Mouse (Mus musculus) stomach, embryonic 14.5 days (tissue): ENCODE measurements around the gene Shb. TPM values are rescaled to one million over a fixed set of nuclear protein-coding genes. Genes with fewer than 3 reads are reported as not detected.

Experiments
- ATAC-seq: fragments of 200-750 bp; cut with Nextera tagmentation; 2 replicates; pipeline ENCODE4 v1.8.0; 2017; ENCODE audit warnings: low read depth, moderate TSS enrichment; ENCODE audit not compliant: insufficient number of reproducible peaks, insufficient read depth, low FRiP score
- H3K27ac ChIP-seq: fragments of 300-500 bp; sonication (generic); 2 replicates; pipeline ENCODE4 v1.5.1; 2014; ENCODE audit warnings: mild to moderate bottlenecking, low read length, moderate library complexity, mixed read lengths
- H3K27me3 ChIP-seq: fragments of 300-500 bp; sonication (generic); 2 replicates; pipeline ENCODE4 v1.6.1; 2014; ENCODE audit warnings: low read length, control low read depth, mixed read lengths; ENCODE audit not compliant: control insufficient read depth, insufficient read depth
- H3K36me3 ChIP-seq: fragments of 300-500 bp; sonication (generic); 2 replicates; pipeline ENCODE4 v1.6.1; 2014; ENCODE audit warnings: mild to moderate bottlenecking, control low read depth, low read length, moderate library complexity, mixed read lengths; ENCODE audit not compliant: control insufficient read depth, insufficient read depth
- H3K4me1 ChIP-seq: fragments of 300-500 bp; sonication (generic); 2 replicates; pipeline ENCODE4 v1.6.1; 2014; ENCODE audit warnings: low read length, control low read depth, mixed read lengths; ENCODE audit not compliant: control insufficient read depth, insufficient read depth
- H3K4me2 ChIP-seq: fragments of 300-500 bp; sonication (generic); replicated peaks from 2 replicates; pipeline ENCODE4 v1.6.1; 2014; ENCODE audit warnings: low read depth, low read length, control low read depth
- H3K4me3 ChIP-seq: fragments of 300-500 bp; sonication (generic); 2 replicates; pipeline ENCODE4 v1.5.1; 2014; ENCODE audit warnings: low read depth, low read length, control low read depth
- H3K9ac ChIP-seq: fragments of 300-500 bp; sonication (generic); replicated peaks from 2 replicates; pipeline ENCODE4 v1.6.1; 2014; ENCODE audit warnings: low read depth, mild to moderate bottlenecking, control low read depth, low read length, moderate library complexity, mixed read lengths
- H3K9me3 ChIP-seq: fragments of 300-500 bp; sonication (generic); 2 replicates; pipeline ENCODE4 v1.6.1; 2016; ENCODE audit warnings: low read depth, low read length, control low read depth; ENCODE audit not compliant: control insufficient read depth
- WGBS: fragments of 180-500 bp; shearing (Covaris S2); extraction: QIAGEN DNeasy Blood & Tissue Kit; methylation state at CpG from one replicate; pipeline ENCODE4 v1.1.7; 2014; 5-methylcytosine and 5-hydroxymethylcytosine counted together
- polyA plus RNA-seq: library from polyadenylated mRNA; unstranded; fragments of >200 nt; fragmentation: Nextera tagmentation; extraction: Ambion mirVana; gene quantifications from 2 replicates; pipeline ENCODE4 v1.2.1, GENCODE M21; 2014

Gene Shb
- polyA plus RNA-seq, 1 experiment from 2014 or later = 4.4 TPM

DNA sequence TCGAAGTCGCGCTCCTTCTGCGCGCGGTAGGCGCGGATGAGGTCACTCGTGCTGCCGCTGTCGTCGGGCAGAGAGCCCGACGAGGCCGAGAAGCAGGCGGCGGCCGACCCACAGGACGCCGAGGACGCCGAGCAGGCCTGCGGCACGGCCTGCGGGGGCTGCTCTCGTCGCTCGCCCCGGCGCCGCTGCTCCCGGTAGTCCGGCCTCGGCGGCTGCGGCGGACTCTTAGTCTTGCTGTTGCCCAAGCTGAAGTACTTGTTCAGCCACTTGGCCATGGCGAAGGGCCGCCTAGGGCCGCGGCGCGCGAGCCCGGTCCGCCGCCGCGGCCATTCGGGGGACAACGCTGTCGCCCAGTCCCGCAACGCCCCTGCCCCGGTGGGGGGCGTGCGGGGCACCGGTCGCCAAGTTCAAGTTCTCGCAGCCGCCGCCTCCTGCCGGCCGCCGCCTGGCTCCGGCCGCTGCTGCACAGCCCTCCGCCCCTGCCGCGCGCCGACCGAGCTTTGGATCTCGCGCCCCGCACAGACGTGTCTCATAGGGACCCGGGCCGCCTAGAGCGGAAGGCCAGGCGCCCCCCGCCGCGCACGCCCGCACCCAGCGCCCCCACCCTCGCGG, 2.2 kb downstream of the Shb start:
- under 1% methylated on average over 81 of the region's 89 CpGs for WGBS
- ATAC-seq = peak; percentile 40

DNA sequence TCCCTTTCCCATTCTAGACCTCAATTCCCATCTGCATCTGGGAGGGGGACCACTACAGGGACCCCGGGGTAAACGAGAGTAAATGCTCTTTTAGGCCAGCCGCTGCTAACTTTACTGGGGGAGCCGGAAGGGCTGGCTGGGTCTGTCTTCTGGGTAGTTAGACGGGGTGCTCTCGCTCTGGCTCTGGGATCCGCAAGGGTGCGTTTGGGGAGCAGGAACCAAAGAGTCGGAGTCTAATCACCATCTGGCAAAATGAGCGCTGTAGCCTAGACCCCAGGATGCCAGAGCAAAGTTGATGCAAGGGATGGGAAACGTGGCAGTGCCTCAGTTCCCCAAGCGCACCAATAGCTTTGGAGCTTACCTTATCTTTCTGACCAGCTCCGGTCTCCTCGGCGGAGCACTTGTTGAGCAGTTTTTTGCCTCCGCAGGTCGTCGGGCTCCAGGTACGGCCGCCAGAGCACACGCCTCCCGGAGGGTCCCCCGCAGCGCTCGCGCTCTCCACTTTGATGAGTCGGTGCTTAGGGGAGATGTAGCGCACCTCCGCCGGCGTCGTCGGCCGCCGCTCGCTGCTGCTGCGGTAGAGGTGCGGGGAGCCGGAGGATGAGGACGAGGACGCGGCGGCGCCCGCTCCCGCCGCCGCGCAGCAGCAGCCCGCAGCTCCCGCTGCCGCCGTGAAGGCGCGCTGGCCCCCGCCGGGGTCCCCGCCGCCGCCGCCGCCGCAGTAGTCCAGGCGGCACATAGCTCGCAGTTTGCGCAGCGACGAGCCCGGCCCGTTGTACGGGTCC, 2.9 kb downstream of the Shb start:
- peak overlapping the region; percentile 84 for H3K4me3 ChIP-seq
- peak overlapping the region; percentile 75 for H3K9ac ChIP-seq
- H3K36me3 ChIP-seq = no peaks in the 10 kb centered on the region
- H3K9me3 ChIP-seq = no peaks in the 10 kb centered on the region
- under 1% methylated on average over 61 of the region's 71 CpGs for WGBS
- no peaks in the 10 kb centered on the region for H3K27me3 ChIP-seq
- H3K4me2 ChIP-seq = peak overlapping the region; percentile 97
- ATAC-seq = no peak
- H3K4me1 ChIP-seq = peaks cover 33% of the 10 kb centered on the region
- H3K27ac ChIP-seq = peak overlapping the region; percentile 84; the same call in 1 of the 2 replicates

More for the DNA sequence above, 2.2 kb downstream of the Shb start:
- Histone ChIP-seq H3K27ac (peak overlapping the region; percentile 84), H3K4me3 (peak overlapping the region; percentile 84), H3K9ac (peak overlapping the region; percentile 75), H3K36me3 (no peaks in the 10 kb centered on the region), H3K4me2 (peak overlapping the region; percentile 97), H3K27me3 (no peaks in the 10 kb centered on the region), H3K4me1 (peaks cover 33% of the 10 kb centered on the region), H3K9me3 (no peaks in the 10 kb centered on the region)

DNA sequence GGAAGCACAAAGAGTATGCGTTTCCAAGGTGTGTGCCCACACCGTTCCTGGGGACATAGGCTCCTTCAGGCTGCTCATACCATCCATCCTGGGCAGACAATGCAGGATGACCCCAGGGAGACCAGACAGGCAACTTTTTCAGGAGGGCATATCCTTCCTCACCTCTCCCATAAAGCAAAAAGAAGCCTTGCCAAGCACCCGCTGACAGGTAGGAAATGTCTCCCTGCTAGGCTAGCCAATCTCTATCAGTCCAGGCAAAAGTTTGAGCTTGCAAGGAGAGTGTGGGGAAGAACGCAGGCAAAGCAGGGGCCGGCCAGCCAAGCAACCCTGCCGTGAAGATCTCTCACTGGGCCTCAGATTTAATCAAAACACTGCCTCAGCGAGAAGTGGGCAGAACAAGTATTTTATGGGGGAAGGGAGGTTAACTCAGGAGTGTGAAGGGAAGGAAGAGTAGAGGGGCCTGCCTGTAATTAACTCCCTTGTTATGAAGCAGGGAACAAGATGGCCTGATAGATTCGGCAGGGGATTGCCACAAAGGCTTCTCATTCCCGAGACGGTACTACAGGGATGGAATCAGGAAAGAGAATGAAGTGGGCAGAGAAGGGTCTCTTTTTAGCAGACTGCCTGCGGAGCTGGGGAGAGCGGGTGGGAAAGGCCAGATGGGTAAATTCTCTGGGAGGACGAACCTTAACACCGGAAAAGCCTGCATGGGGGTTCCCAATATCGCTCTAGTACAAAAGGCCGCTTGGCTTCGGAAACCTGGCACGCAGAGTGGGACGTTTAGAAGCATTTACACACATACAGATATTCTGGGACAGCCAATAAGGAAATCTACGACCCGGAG, 3.7 kb downstream of the Shb start:
- Histone ChIP-seq H3K36me3 (no peaks in the 10 kb centered on the region), H3K4me1 (peaks cover 33% of the 10 kb centered on the region), H3K4me2 (peak overlapping the region; percentile 97), H3K27ac (no peak overlapping the region), H3K4me3 (peak overlapping the region; percentile 84), H3K27me3 (no peaks in the 10 kb centered on the region), H3K9ac (peak overlapping the region; percentile 75), H3K9me3 (no peaks in the 10 kb centered on the region)
- ATAC-seq = no peak
- WGBS = 5% methylated on average over 21 of the region's 21 CpGs

DNA sequence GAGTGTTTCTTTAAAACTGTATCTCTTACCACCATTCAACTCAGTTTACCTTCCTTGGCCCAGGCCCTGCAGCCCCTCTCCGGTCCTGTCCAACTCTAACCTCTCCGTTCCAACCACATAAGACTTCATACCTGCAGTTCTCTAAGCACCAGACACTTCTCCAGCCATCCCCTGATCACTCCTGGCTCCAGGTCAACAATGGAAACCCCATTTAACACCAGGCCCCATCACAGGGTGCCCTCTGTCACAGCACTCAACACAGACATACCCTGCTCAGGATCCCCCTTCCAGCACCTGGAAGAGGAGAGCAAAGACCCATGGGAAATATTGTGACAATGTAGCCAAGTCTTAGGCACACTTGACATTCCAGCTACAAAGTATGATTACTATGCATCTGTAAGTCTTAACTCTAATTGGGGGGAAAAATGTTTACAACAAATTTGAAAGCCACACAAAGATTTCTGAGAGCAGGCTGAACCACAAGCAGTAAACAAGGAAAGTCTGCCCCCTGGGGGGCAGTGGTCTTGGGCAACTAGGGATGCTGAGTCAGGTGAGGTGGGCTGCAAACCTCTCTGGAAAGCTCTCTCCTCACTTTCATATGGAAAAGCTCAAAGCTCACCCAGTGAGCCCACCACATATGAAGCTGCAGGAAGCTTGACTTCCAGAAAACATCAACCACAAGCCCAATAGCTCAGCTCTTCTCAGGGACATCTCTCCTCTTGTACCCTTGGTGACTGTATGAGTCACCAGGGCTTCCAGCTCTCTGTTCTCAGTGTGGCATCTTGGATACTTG, 4.5 kb downstream of the Shb start:
- Histone ChIP-seq H3K27ac (no peak overlapping the region), H3K9ac (no peak overlapping the region), H3K36me3 (no peaks in the 10 kb centered on the region), H3K27me3 (no peaks in the 10 kb centered on the region), H3K4me3 (peak overlapping the region; percentile 84), H3K9me3 (no peaks in the 10 kb centered on the region), H3K4me1 (peaks cover 32% of the 10 kb centered on the region), H3K4me2 (peak overlapping the region; percentile 97)
- 86% methylated on average over 2 of the region's 2 CpGs for WGBS
- ATAC-seq = no peak

DNA sequence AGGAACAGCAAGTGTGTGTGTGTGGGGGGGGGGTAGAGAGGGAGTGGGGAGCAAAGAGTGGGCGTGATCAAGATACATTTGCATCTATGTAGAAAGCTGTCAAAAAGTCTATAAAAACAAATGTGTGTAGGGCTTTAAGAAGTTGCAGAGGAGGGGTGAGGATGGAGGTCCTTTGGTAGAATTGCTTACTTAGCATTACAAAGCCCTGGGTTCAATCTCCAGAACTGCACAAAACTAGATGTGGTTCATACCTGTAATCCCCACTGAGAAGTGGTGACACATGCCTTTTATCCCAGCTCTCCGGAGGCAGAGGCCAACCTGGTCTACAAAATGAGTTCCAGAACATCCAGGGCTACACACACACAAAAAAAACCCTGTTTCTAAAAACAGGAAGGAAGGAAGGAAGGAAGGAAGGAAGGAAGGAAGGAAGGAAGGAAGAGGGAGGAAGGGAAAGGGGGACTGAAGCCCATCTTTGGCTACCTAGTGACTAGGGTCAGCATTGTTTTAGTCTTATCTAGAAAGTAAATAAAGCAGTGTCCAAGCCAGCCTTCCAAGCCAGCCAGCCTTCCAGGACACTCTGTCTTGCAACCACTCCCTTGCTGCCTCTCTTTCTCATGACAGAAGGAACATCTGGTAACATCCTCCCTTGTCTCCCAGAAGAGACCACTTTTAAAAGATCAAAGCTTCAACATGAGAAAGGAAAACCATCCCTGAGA, 5.3 kb downstream of the Shb start:
- Histone ChIP-seq H3K4me1 (peaks cover 30% of the 10 kb centered on the region), H3K4me3 (no peak overlapping the region; the same call in 1 of the 2 replicates), H3K27ac (no peak overlapping the region), H3K27me3 (no peaks in the 10 kb centered on the region), H3K36me3 (no peaks in the 10 kb centered on the region), H3K4me2 (peak overlapping the region; percentile 97), H3K9me3 (no peaks in the 10 kb centered on the region), H3K9ac (no peak overlapping the region)
- no peak for ATAC-seq
- 85% methylated on average over 2 of the region's 2 CpGs for WGBS

DNA sequence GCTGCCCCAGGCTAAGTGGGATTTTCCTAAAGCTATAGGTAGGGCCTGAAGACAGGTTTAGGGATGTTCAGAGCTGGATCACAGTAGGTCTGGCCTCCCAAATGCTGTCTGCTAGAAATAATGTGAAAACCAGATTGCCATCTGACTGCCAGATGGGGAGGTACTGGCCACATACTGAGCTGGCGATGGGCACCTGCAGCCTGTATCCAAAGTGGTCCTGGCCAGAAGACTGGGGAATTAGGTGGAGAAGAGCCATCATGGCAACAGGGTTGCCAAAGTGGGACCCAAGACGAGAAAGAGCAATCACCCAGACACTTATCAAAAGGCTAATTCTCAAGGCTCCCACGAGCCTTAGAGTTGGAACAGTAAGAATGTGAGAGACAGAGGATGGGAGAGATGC, 6.1 kb downstream of the Shb start:
- no peak overlapping the region for H3K4me3 ChIP-seq
- no peaks in the 10 kb centered on the region for H3K27me3 ChIP-seq
- H3K36me3 ChIP-seq = no peaks in the 10 kb centered on the region
- no peak overlapping the region for H3K27ac ChIP-seq
- H3K4me1 ChIP-seq = peaks cover 28% of the 10 kb centered on the region
- no peak overlapping the region for H3K4me2 ChIP-seq
- no peaks in the 10 kb centered on the region for H3K9me3 ChIP-seq
- no peak for ATAC-seq
- 92% methylated on average over 3 of the region's 3 CpGs for WGBS
- H3K9ac ChIP-seq = no peak overlapping the region

DNA sequence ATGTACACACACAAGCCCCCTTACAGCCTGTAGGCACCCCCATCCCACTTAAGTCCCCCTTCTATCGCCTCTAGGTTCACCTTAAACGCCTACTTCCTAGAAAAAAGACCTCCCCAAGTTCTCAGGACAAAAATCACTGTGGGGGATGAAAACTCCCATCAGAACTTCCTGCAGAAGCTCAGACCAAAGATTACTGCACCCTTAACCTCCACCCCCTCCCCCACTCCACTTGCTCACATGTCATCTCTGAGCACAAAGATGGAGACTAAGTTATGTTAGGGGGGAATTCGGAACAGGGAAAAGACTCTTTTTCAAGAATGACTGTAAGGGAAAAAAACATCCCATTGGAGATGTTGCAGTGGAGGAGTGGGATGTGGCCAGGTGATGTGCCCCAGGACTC, 6.7 kb downstream of the Shb start:
- Histone ChIP-seq H3K27ac (no peak overlapping the region), H3K9me3 (no peaks in the 10 kb centered on the region), H3K4me1 (peaks cover 34% of the 10 kb centered on the region), H3K27me3 (no peaks in the 10 kb centered on the region), H3K9ac (no peak overlapping the region), H3K36me3 (no peaks in the 10 kb centered on the region), H3K4me3 (no peak overlapping the region), H3K4me2 (no peak overlapping the region)
- 83% methylated on average over 3 of the region's 3 CpGs for WGBS
- ATAC-seq = no peak
